Mouse (Mus musculus): Measurements from ENCODE around the gene Prss16. TPM values are rescaled to one million over a fixed set of nuclear protein-coding genes. Genes with fewer than 3 reads are reported as not detected.
"Not testable (repeated sequence)": the region's sequence is repeated elsewhere in the genome, so short reads cannot be mapped to it uniquely, and the experiment has no call there.

The Prss16 gene
- total and polyA plus RNA-seq, 3 experiments = 0.04 to 0.22 TPM; not detected in 1

DNA sequence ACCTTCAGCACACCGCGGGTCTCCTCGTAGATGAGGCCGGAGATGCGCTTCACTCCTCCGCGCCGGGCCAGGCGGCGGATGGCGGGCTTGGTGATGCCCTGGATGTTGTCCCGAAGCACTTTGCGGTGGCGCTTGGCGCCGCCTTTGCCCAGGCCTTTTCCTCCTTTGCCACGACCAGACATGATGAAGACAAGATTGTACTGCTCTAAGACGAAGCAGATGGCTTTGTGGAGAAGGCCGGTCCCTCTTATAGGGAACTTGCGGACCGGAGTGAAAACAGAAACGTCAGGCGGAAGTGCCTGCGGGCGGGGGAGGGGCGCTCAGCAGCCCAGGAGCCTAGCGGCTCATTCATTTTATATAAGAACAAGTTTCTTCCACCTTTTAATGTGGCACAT is 31.6 kb upstream of the Prss16 start, which contains the start of gene Hist1h4i:
Gene Hist1h4i, minus strand, starts transcription at position 221 of the 395 bp plus-strand sequence.
- Histone ChIP-seq H3K4me3 (ENCODE audit: low read depth, low read length) (peak within 1 kb of the TSS; percentile 66), H3K4me1 (ENCODE audit: insufficient read depth, low read depth, low read length) (peaks cover 27% of the 10 kb centered on the region)
- not testable (repeated sequence) for H3K9me3 ChIP-seq (replicated peaks); H3K27me3 ChIP-seq (ENCODE audit: insufficient read depth, low read length); H3K36me3 ChIP-seq (replicated peaks)
- DNase-seq (ENCODE audit: low spot score) = peak; percentile 47
- peak; percentile 17 for ATAC-seq (ENCODE audit: extremely low read depth, insufficient number of reproducible peaks, low FRiP score, poor library complexity, severe bottlenecking)
- peak; percentile 98 for TF ChIP-seq POLR2AphosphoS5 (IDR thresholded peaks at IDR 0.05; ENCODE audit: insufficient replicate concordance, low read depth, low read length)

DNA sequence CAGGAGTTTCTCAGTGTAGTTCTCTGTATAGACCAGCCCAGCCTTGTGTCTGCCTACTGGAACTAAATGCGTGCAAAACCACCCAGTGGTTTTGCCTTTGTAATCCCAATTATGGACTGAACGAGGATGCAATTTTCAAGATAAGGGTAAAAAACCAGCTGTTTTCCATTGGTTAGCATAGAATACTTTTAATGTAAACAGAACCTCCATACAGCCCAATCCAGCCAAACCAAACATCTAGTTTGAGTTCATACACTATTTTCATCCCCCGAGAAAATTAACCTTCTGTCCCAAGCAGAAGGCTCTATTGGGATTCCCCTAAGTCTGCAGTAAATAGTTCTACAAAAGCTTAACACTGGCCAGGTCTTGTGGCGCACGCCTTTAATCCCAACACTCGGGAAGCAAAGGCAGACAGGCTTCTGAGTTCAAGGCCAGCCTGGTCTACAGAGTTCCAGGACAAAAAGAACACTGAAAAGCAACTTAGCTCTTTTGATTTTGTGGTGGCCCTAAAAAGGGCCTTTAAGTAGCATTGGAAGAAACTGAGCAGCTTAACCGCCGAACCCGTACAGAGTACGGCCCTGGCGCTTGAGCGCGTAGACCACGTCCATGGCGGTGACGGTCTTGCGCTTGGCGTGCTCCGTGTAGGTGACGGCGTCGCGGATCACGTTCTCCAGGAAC is 31.1 kb upstream of the Prss16 start:
- Histone ChIP-seq H3K36me3 (replicated peaks) (no peaks in the 10 kb centered on the region), H3K4me1 (ENCODE audit: insufficient read depth, low read depth, low read length) (peaks cover 28% of the 10 kb centered on the region), H3K27me3 (ENCODE audit: insufficient read depth, low read length) (no peaks in the 10 kb centered on the region), H3K4me3 (ENCODE audit: low read depth, low read length) (peak overlapping the region; percentile 66), H3K9me3 (replicated peaks) (no peaks in the 10 kb centered on the region)
- DNase-seq (ENCODE audit: low spot score) = no peak
- TF ChIP-seq GATA1 (IDR thresholded peaks at IDR 0.05; ENCODE audit: borderline replicate concordance, low read length) = no peak
- TF ChIP-seq POLR2AphosphoS5 (IDR thresholded peaks at IDR 0.05; ENCODE audit: insufficient replicate concordance, low read depth, low read length) = peak; percentile 41; the same call in 1 of the 2 replicates
- TF ChIP-seq GATA2 (IDR thresholded peaks at IDR 0.05; ENCODE audit: borderline replicate concordance, low read depth, low read length) = no peak
- TF ChIP-seq TAL1 (conservative IDR thresholded peaks at IDR 0.05; ENCODE audit: low read depth, low read length) = no peak
- no peak for ATAC-seq (ENCODE audit: extremely low read depth, insufficient number of reproducible peaks, low FRiP score, poor library complexity, severe bottlenecking)

DNA sequence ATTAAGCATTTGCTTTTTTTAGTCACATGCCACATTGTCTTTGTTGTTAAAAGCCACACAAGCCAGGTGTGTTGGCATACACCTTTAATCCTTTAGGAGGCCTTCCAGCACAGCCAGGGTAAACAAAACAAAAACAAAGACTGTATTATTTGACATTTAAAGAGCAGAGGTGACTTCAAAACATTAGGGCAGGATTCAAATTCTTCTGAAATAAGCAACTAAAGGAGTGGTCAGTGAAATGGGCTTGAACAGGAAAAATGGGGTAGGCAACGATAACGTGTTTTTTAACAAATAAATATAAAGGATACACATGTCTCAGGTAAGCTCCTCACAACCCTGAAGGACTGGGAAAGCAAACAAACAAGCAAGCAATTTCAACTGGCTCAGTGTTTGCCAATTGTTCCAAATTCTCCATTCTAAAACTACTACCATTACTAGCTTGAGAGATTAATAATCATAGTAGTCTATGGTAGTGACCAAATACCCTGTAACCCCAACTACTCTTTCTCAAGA is 30.5 kb upstream of the Prss16 start:
- peak overlapping the region; percentile 66; the same call in 1 of the 2 replicates for H3K4me3 ChIP-seq (ENCODE audit: low read depth, low read length)
- ATAC-seq (ENCODE audit: extremely low read depth, insufficient number of reproducible peaks, low FRiP score, poor library complexity, severe bottlenecking) (no peak), DNase-seq (ENCODE audit: low spot score) (no peak)
- H3K36me3 ChIP-seq (replicated peaks) = no peaks in the 10 kb centered on the region
- H3K4me1 ChIP-seq (ENCODE audit: insufficient read depth, low read depth, low read length) = peaks cover 23% of the 10 kb centered on the region
- peak; percentile 93; the same call in 1 of the 2 replicates for TF ChIP-seq POLR2AphosphoS5 (IDR thresholded peaks at IDR 0.05; ENCODE audit: insufficient replicate concordance, low read depth, low read length)
- no peak for TF ChIP-seq GATA1 (IDR thresholded peaks at IDR 0.05; ENCODE audit: borderline replicate concordance, low read length)
- no peak for TF ChIP-seq GATA2 (IDR thresholded peaks at IDR 0.05; ENCODE audit: borderline replicate concordance, low read depth, low read length)
- TF ChIP-seq TAL1 (conservative IDR thresholded peaks at IDR 0.05; ENCODE audit: low read depth, low read length) = no peak
- H3K9me3 ChIP-seq (replicated peaks) = no peaks in the 10 kb centered on the region
- H3K27me3 ChIP-seq (ENCODE audit: insufficient read depth, low read length) = no peaks in the 10 kb centered on the region

DNA sequence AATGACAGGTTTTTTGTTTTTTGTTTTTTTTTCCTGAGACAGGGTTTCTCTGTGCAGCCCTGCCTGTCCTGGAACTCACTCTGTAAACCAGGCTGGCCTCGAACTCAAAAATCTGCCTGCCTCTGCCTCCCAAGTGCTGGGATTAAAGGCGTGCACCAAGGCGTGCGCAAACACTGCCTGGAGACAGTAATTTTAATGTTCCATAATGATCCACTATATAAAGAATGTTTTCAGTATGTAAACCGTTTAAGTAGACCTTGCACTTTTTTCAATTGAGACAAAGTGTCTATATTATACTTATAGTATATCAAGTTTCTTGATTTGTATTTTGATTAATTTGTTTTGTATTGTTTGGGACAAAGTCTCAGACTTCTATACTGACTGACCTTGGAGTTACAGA is 29.8 kb upstream of the Prss16 start:
- H3K36me3 ChIP-seq (replicated peaks) = no peaks in the 10 kb centered on the region
- no peak for DNase-seq (ENCODE audit: low spot score)
- TF ChIP-seq GATA2 (IDR thresholded peaks at IDR 0.05; ENCODE audit: borderline replicate concordance, low read depth, low read length) (no peak), GATA1 (IDR thresholded peaks at IDR 0.05; ENCODE audit: borderline replicate concordance, low read length) (no peak), POLR2AphosphoS5 (IDR thresholded peaks at IDR 0.05; ENCODE audit: insufficient replicate concordance, low read depth, low read length) (no peak), CTCF (IDR thresholded peaks at IDR 0.05; ENCODE audit: low read depth, low read length) (no peak), TAL1 (conservative IDR thresholded peaks at IDR 0.05; ENCODE audit: low read depth, low read length) (no peak)
- no peaks in the 10 kb centered on the region for H3K27me3 ChIP-seq (ENCODE audit: insufficient read depth, low read length)
- no peak overlapping the region; the same call in 1 of the 2 replicates for H3K4me3 ChIP-seq (ENCODE audit: low read depth, low read length)
- no peaks in the 10 kb centered on the region for H3K9me3 ChIP-seq (replicated peaks)
- H3K4me1 ChIP-seq (ENCODE audit: insufficient read depth, low read depth, low read length) = peaks cover 23% of the 10 kb centered on the region
- ATAC-seq (ENCODE audit: extremely low read depth, insufficient number of reproducible peaks, low FRiP score, poor library complexity, severe bottlenecking) = no peak

DNA sequence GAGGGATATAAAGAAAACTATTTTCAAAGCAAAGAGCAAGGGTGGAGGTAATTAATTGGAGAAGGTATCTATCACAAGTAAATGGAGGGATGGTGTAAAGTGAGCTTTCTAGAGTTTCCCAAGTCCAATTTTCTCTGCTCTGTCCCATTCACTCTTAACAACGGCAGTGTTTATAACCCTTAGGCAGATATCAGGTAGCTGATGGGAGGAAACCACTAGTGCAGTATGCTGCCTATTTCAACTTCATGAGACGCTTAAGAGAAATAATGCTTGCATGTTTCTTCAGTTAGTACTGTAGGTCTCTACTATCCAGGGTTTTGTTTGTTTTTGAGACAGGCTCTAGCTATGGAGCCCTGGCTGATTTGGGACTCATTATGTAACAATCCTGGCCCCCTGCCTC is 27.9 kb upstream of the Prss16 start:
- Histone ChIP-seq H3K27me3 (ENCODE audit: insufficient read depth, low read length) (no peaks in the 10 kb centered on the region), H3K36me3 (replicated peaks) (no peaks in the 10 kb centered on the region), H3K4me3 (ENCODE audit: low read depth, low read length) (no peak overlapping the region; the same call in 1 of the 2 replicates), H3K9me3 (replicated peaks) (no peaks in the 10 kb centered on the region), H3K4me1 (ENCODE audit: insufficient read depth, low read depth, low read length) (peaks cover 36% of the 10 kb centered on the region)
- DNase-seq (ENCODE audit: low spot score) = no peak
- TF ChIP-seq TAL1 (conservative IDR thresholded peaks at IDR 0.05; ENCODE audit: low read depth, low read length) = no peak
- TF ChIP-seq GATA1 (IDR thresholded peaks at IDR 0.05; ENCODE audit: borderline replicate concordance, low read length) = no peak
- TF ChIP-seq GATA2 (IDR thresholded peaks at IDR 0.05; ENCODE audit: borderline replicate concordance, low read depth, low read length) = no peak
- TF ChIP-seq POLR2AphosphoS5 (IDR thresholded peaks at IDR 0.05; ENCODE audit: insufficient replicate concordance, low read depth, low read length) = 0 out of 2 replicates have a peak, but pooled peaks have one; percentile 75
- TF ChIP-seq CTCF (IDR thresholded peaks at IDR 0.05; ENCODE audit: low read depth, low read length) = no peak
- no peak for ATAC-seq (ENCODE audit: extremely low read depth, insufficient number of reproducible peaks, low FRiP score, poor library complexity, severe bottlenecking)

DNA sequence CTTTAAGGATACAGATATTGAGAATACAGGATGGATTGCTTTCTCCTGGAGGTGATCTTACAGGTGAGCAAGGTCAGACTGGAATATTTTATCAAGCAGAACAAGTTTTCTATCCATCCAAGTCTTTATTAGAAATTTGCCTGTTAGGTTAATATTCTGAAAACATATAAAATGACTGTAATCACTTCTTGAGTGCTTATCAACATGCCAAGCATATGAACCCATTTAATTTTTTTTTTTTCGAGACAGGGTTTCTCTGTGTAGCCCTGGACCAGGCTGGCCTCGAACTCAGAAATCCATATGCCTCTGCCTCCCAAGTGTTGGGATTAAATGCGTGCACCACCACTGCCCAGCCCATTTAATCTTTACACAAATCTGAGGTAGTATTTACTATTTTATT is 27.4 kb upstream of the Prss16 start:
- no peak for ATAC-seq (ENCODE audit: extremely low read depth, insufficient number of reproducible peaks, low FRiP score, poor library complexity, severe bottlenecking)
- H3K27me3 ChIP-seq (ENCODE audit: insufficient read depth, low read length) = no peaks in the 10 kb centered on the region
- no peak for DNase-seq (ENCODE audit: low spot score)
- H3K4me1 ChIP-seq (ENCODE audit: insufficient read depth, low read depth, low read length) = peaks cover 36% of the 10 kb centered on the region
- H3K36me3 ChIP-seq (replicated peaks) = no peaks in the 10 kb centered on the region
- H3K9me3 ChIP-seq (replicated peaks) = no peaks in the 10 kb centered on the region
- no peak overlapping the region; the same call in 1 of the 2 replicates for H3K4me3 ChIP-seq (ENCODE audit: low read depth, low read length)
- TF ChIP-seq TAL1 (conservative IDR thresholded peaks at IDR 0.05; ENCODE audit: low read depth, low read length) (no peak), POLR2AphosphoS5 (IDR thresholded peaks at IDR 0.05; ENCODE audit: insufficient replicate concordance, low read depth, low read length) (no peak), GATA1 (IDR thresholded peaks at IDR 0.05; ENCODE audit: borderline replicate concordance, low read length) (no peak), GATA2 (IDR thresholded peaks at IDR 0.05; ENCODE audit: borderline replicate concordance, low read depth, low read length) (no peak), CTCF (IDR thresholded peaks at IDR 0.05; ENCODE audit: low read depth, low read length) (no peak)

All from G1E (cell line).